In the genomic region with DNA sequence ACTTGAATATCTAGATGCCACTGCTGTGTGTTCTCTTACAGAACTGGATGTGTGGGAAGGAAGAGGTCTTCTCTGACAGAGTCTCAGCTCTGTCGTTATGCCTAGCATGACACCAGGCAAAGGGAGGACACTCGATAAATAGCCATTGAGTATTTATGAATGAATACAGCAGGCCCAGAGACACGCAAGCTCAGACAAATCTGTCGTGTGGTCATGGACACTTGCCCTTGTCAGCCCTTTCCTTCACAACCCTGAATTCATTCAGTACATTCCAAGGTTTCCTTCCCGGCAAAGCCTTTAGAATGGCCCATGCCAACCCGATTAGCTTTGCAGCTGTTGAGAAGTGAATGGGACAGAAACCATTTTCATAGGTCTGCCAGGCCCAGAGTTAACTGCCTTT, we compare ENCODE assay signal across 18 mouse cellular contexts.
"Had no signal": no experiment of that assay in that cellular context is flagged by ENCODE, and none has a peak within 500 bp of the region (broad histone marks: within the 10 kb centered on the region; RNA-seq: fewer than 3 reads in every experiment).

No protein-coding gene starts in this region.

- DNase-seq: lung, adult 18-20 months; lung, embryonic 14.5 days; lung, postnatal 10 days; lung, postnatal 4 days; retina, postnatal 1 day; right cerebral cortex, adult 18-20 months; right cerebral cortex, postnatal 25 days; right cerebral cortex, postnatal 4 days; spleen, adult 18-20 months; thymus, adult 18-20 months; thymus, postnatal 14 days; thymus, postnatal 36 days had no signal

- H3K27ac ChIP-seq: liver, embryonic 12.5 days; liver, embryonic 14.5 days; midbrain, embryonic 13.5 days; neural tube, embryonic 13.5 days; neural tube, embryonic 15.5 days had no signal

- H3K9me3 ChIP-seq: liver, embryonic 12.5 days; midbrain, embryonic 13.5 days; neural tube, embryonic 13.5 days; neural tube, embryonic 15.5 days had no signal

- H3K4me2 ChIP-seq: liver, embryonic 12.5 days; lung, embryonic 14.5 days; midbrain, embryonic 13.5 days; neural tube, embryonic 13.5 days; neural tube, embryonic 15.5 days had no signal

- H3K4me1 ChIP-seq: liver, embryonic 12.5 days had no signal

- ATAC-seq: liver, embryonic 12.5 days; midbrain, embryonic 13.5 days had no signal

- H3K9ac ChIP-seq: liver, embryonic 12.5 days; liver, embryonic 14.5 days; lung, embryonic 14.5 days; midbrain, embryonic 13.5 days; neural tube, embryonic 13.5 days; neural tube, embryonic 15.5 days had no signal

- H3K27me3 ChIP-seq: neural tube, embryonic 13.5 days had no signal

- H3K36me3 ChIP-seq: liver, embryonic 12.5 days; midbrain, embryonic 13.5 days; neural tube, embryonic 13.5 days; neural tube, embryonic 15.5 days had no signal

- H3K4me3 ChIP-seq: liver, embryonic 12.5 days; midbrain, embryonic 13.5 days; myocyte; neural tube, embryonic 13.5 days; neural tube, embryonic 15.5 days had no signal
